Mouse (Mus musculus): ENCODE data around the gene Fam3b. TPM values are rescaled to one million over a fixed set of nuclear protein-coding genes. Genes with fewer than 3 reads are reported as not detected.

Fam3b gene
- polyA plus RNA-seq (2015; fragmentation: Nextera tagmentation; extraction: Ambion mirVana): not detected in 2 replicates

- no peak within 1 kb of the TSS for H3K4me3 ChIP-seq
- no peak within 1 kb of the TSS for H3K9ac ChIP-seq
- H3K4me1 ChIP-seq: no peaks in the 10 kb centered on the region
- H3K36me3 ChIP-seq (replicated peaks): no peaks in the 10 kb centered on the region
- H3K9me3 ChIP-seq: no peaks in the 10 kb centered on the region
- no peak within 1 kb of the TSS for H3K4me2 ChIP-seq
- no peaks in the 10 kb centered on the region for H3K27me3 ChIP-seq (replicated peaks)
- H3K27ac ChIP-seq: no peak within 1 kb of the TSS
- WGBS: 70% methylated on average over 4 of the region's 4 CpGs
- ATAC-seq (replicated peaks): no peak
Observed at GRCm38 (mm10) chr16:97514099-97514940, at the start of gene Fam3b. Gene Fam3b, minus strand, starts transcription at chr16:97514816.

GRCm38 (mm10) chr16:97544340-97544739, 29.7 kb upstream of the Fam3b start:
- H3K4me2 ChIP-seq: no peak overlapping the region
- H3K36me3 ChIP-seq (replicated peaks): no peaks in the 10 kb centered on the region
- no peaks in the 10 kb centered on the region for H3K9me3 ChIP-seq
- H3K9ac ChIP-seq: no peak overlapping the region
- WGBS: 82% methylated on average over 4 of the region's 4 CpGs
- H3K27me3 ChIP-seq (replicated peaks): no peaks in the 10 kb centered on the region
- no peak for ATAC-seq (replicated peaks)
- H3K4me3 ChIP-seq: no peak overlapping the region
- no peak overlapping the region for H3K27ac ChIP-seq
- H3K4me1 ChIP-seq: no peaks in the 10 kb centered on the region

- H3K9me3 ChIP-seq: no peaks in the 10 kb centered on the region
- H3K27ac ChIP-seq: no peak overlapping the region
- H3K4me2 ChIP-seq: no peak overlapping the region
- H3K27me3 ChIP-seq (replicated peaks): no peaks in the 10 kb centered on the region
- no peak for ATAC-seq (replicated peaks)
- H3K9ac ChIP-seq: no peak overlapping the region
- 0 out of 2 replicates have a peak, but pooled peaks cover 12% of the 10 kb centered on the region for H3K4me1 ChIP-seq
- WGBS: 72% methylated on average over 1 of the region's 1 CpGs
- no peaks in the 10 kb centered on the region for H3K36me3 ChIP-seq (replicated peaks)
- no peak overlapping the region for H3K4me3 ChIP-seq
Observed at GRCm38 (mm10) chr16:97536859-97537258, 22.2 kb upstream of the Fam3b start.

GRCm38 (mm10) chr16:97535808-97536413, 21.3 kb upstream of the Fam3b start:
- no peaks in the 10 kb centered on the region for H3K9me3 ChIP-seq
- H3K36me3 ChIP-seq (replicated peaks): no peaks in the 10 kb centered on the region
- peak overlapping the region; percentile 15; the same call in 1 of the 2 replicates for H3K4me2 ChIP-seq
- 5% methylated on average over 3 of the region's 3 CpGs for whole genome bisulfite sequencing
- H3K27ac ChIP-seq: peak overlapping the region; percentile 19; the same call in 1 of the 2 replicates
- no peaks in the 10 kb centered on the region for H3K27me3 ChIP-seq (replicated peaks)
- H3K4me1 ChIP-seq: 0 out of 2 replicates have a peak, but pooled peaks cover 12% of the 10 kb centered on the region
- H3K4me3 ChIP-seq: no peak overlapping the region
- H3K9ac ChIP-seq: no peak overlapping the region
- peak; percentile 84 for ATAC-seq (replicated peaks)

- WGBS: 42% methylated on average over 5 of the region's 5 CpGs
- no peak overlapping the region for H3K4me3 ChIP-seq
- no peaks in the 10 kb centered on the region for H3K9me3 ChIP-seq
- 0 out of 2 replicates have a peak overlapping the region, but pooled peaks have one; percentile 6 for H3K4me2 ChIP-seq
- peak overlapping the region; percentile 19; the same call in 1 of the 2 replicates for H3K27ac ChIP-seq
- H3K4me1 ChIP-seq: 0 out of 2 replicates have a peak, but pooled peaks cover 12% of the 10 kb centered on the region
- no peaks in the 10 kb centered on the region for H3K27me3 ChIP-seq (replicated peaks)
- ATAC-seq (replicated peaks): 0 out of 2 replicates have a peak, but pooled peaks have one; percentile 51
- H3K36me3 ChIP-seq (replicated peaks): no peaks in the 10 kb centered on the region
- no peak overlapping the region for H3K9ac ChIP-seq
Observed at GRCm38 (mm10) chr16:97534876-97535461, 20.4 kb upstream of the Fam3b start.

- 0 out of 2 replicates have a peak, but pooled peaks cover 12% of the 10 kb centered on the region for H3K4me1 ChIP-seq
- H3K4me3 ChIP-seq: no peak overlapping the region
- no peak overlapping the region for H3K9ac ChIP-seq
- no peaks in the 10 kb centered on the region for H3K9me3 ChIP-seq
- H3K4me2 ChIP-seq: no peak overlapping the region
- H3K27me3 ChIP-seq (replicated peaks): no peaks in the 10 kb centered on the region
- no peak overlapping the region for H3K27ac ChIP-seq
- no peaks in the 10 kb centered on the region for H3K36me3 ChIP-seq (replicated peaks)
- WGBS: 39% methylated on average over 1 of the region's 1 CpGs
- 0 out of 2 replicates have a peak, but pooled peaks have one; percentile 49 for ATAC-seq (replicated peaks)
Observed at GRCm38 (mm10) chr16:97534448-97534847, 19.8 kb upstream of the Fam3b start.

GRCm38 (mm10) chr16:97533751-97534150, 19.1 kb upstream of the Fam3b start:
- no peak for ATAC-seq (replicated peaks)
- Histone ChIP-seq H3K4me2 (no peak overlapping the region), H3K36me3 (replicated peaks) (no peaks in the 10 kb centered on the region), H3K4me1 (0 out of 2 replicates have a peak, but pooled peaks cover 12% of the 10 kb centered on the region), H3K4me3 (no peak overlapping the region), H3K27ac (no peak overlapping the region), H3K9me3 (no peaks in the 10 kb centered on the region), H3K27me3 (replicated peaks) (no peaks in the 10 kb centered on the region), H3K9ac (no peak overlapping the region)
- WGBS: 92% methylated on average over 5 of the region's 5 CpGs

- no peaks in the 10 kb centered on the region for H3K27me3 ChIP-seq (replicated peaks)
- no peak for ATAC-seq (replicated peaks)
- H3K27ac ChIP-seq: no peak overlapping the region
- H3K4me1 ChIP-seq: 0 out of 2 replicates have a peak, but pooled peaks cover 12% of the 10 kb centered on the region
- no peak overlapping the region for H3K4me3 ChIP-seq
- no peak overlapping the region for H3K4me2 ChIP-seq
- 87% methylated on average over 1 of the region's 1 CpGs for WGBS
- H3K36me3 ChIP-seq (replicated peaks): no peaks in the 10 kb centered on the region
- H3K9me3 ChIP-seq: no peaks in the 10 kb centered on the region
- no peak overlapping the region for H3K9ac ChIP-seq
Observed at GRCm38 (mm10) chr16:97533126-97533525, 18.5 kb upstream of the Fam3b start.

GRCm38 (mm10) chr16:97529241-97529640, 14.6 kb upstream of the Fam3b start:
- 90% methylated on average over 2 of the region's 2 CpGs for WGBS
- Histone ChIP-seq H3K9me3 (no peaks in the 10 kb centered on the region), H3K36me3 (replicated peaks) (no peaks in the 10 kb centered on the region), H3K27ac (no peak overlapping the region), H3K4me1 (no peaks in the 10 kb centered on the region), H3K4me2 (no peak overlapping the region), H3K9ac (no peak overlapping the region), H3K27me3 (replicated peaks) (no peaks in the 10 kb centered on the region), H3K4me3 (no peak overlapping the region)
- no peak for ATAC-seq (replicated peaks)

- H3K4me3 ChIP-seq: no peak overlapping the region
- H3K27ac ChIP-seq: no peak overlapping the region
- 3% methylated on average over 1 of the region's 1 CpGs for WGBS
- H3K27me3 ChIP-seq (replicated peaks): no peaks in the 10 kb centered on the region
- H3K9me3 ChIP-seq: no peaks in the 10 kb centered on the region
- no peak overlapping the region for H3K4me2 ChIP-seq
- no peak overlapping the region for H3K9ac ChIP-seq
- no peaks in the 10 kb centered on the region for H3K4me1 ChIP-seq
- H3K36me3 ChIP-seq (replicated peaks): no peaks in the 10 kb centered on the region
- ATAC-seq (replicated peaks): no peak
Observed at GRCm38 (mm10) chr16:97523024-97523423, 8.4 kb upstream of the Fam3b start.

- H3K36me3 ChIP-seq (replicated peaks): no peaks in the 10 kb centered on the region
- H3K4me2 ChIP-seq: no peak overlapping the region
- no peaks in the 10 kb centered on the region for H3K4me1 ChIP-seq
- no peaks in the 10 kb centered on the region for H3K27me3 ChIP-seq (replicated peaks)
- no peak for ATAC-seq (replicated peaks)
- no peak overlapping the region for H3K27ac ChIP-seq
- H3K9me3 ChIP-seq: no peaks in the 10 kb centered on the region
- no peak overlapping the region for H3K4me3 ChIP-seq
- H3K9ac ChIP-seq: no peak overlapping the region
- WGBS: 89% methylated on average over 6 of the region's 6 CpGs
Observed at GRCm38 (mm10) chr16:97521983-97522382, 7.4 kb upstream of the Fam3b start.

- H3K4me3 ChIP-seq: no peak overlapping the region
- no peak for ATAC-seq (replicated peaks)
- H3K27me3 ChIP-seq (replicated peaks): no peaks in the 10 kb centered on the region
- H3K4me1 ChIP-seq: no peaks in the 10 kb centered on the region
- no peak overlapping the region for H3K4me2 ChIP-seq
- WGBS: 83% methylated on average over 3 of the region's 3 CpGs
- no peak overlapping the region for H3K27ac ChIP-seq
- no peaks in the 10 kb centered on the region for H3K9me3 ChIP-seq
- H3K9ac ChIP-seq: no peak overlapping the region
- H3K36me3 ChIP-seq (replicated peaks): no peaks in the 10 kb centered on the region
Observed at GRCm38 (mm10) chr16:97516341-97516740, 1.7 kb upstream of the Fam3b start.
